Mouse (Mus musculus) neural tube, embryonic 12.5 days (tissue): ENCODE measurements around the gene Tbxas1. TPM values are rescaled to one million over a fixed set of nuclear protein-coding genes. Genes with fewer than 3 reads are reported as not detected.

Experiments
- ATAC-seq: fragments of 200-750 bp; cut with Nextera tagmentation; 2 replicates; pipeline ENCODE4 v1.8.0; 2017; ENCODE audit warnings: low read depth, mild to moderate bottlenecking, moderate TSS enrichment, moderate library complexity; ENCODE audit not compliant: low FRiP score
- H3K27ac ChIP-seq: fragments of 300-500 bp; sonication (generic); 2 replicates; pipeline ENCODE4 v1.5.1; 2016
- H3K27me3 ChIP-seq: fragments of 300-500 bp; sonication (generic); replicated peaks from 2 replicates; pipeline ENCODE4 v1.6.1; 2016; ENCODE audit warnings: mild to moderate bottlenecking
- H3K36me3 ChIP-seq: fragments of 300-500 bp; sonication (generic); 2 replicates; pipeline ENCODE4 v1.6.1; 2016; ENCODE audit warnings: mild to moderate bottlenecking
- H3K4me1 ChIP-seq: fragments of 300-500 bp; sonication (generic); 2 replicates; pipeline ENCODE4 v1.6.1; 2016
- H3K4me2 ChIP-seq: fragments of 300-500 bp; sonication (generic); replicated peaks from 2 replicates; pipeline ENCODE4 v1.6.1; 2016; ENCODE audit warnings: mild to moderate bottlenecking
- H3K4me3 ChIP-seq: fragments of 300-500 bp; sonication (generic); 2 replicates; pipeline ENCODE4 v1.5.1; 2016
- H3K9ac ChIP-seq: fragments of 300-500 bp; sonication (generic); 2 replicates; pipeline ENCODE4 v1.6.1; 2016; ENCODE audit warnings: mild to moderate bottlenecking
- H3K9me3 ChIP-seq: fragments of 300-500 bp; sonication (generic); 2 replicates; pipeline ENCODE4 v1.6.1; 2016; ENCODE audit warnings: mild to moderate bottlenecking
- WGBS: fragments of 180-500 bp; shearing (Covaris S2); methylation state at CpG from one replicate; pipeline ENCODE4 v1.1.7; 2016; 5-methylcytosine and 5-hydroxymethylcytosine counted together
- polyA plus RNA-seq: library from polyadenylated mRNA; unstranded; fragments of >200 nt; fragmentation: Nextera tagmentation; extraction: Ambion mirVana; gene quantifications from 2 replicates; pipeline ENCODE4 v1.2.1, GENCODE M21; 2016

The Tbxas1 gene
- polyA plus RNA-seq, 1 experiment from 2014 or later, result 2.3 TPM

DNA sequence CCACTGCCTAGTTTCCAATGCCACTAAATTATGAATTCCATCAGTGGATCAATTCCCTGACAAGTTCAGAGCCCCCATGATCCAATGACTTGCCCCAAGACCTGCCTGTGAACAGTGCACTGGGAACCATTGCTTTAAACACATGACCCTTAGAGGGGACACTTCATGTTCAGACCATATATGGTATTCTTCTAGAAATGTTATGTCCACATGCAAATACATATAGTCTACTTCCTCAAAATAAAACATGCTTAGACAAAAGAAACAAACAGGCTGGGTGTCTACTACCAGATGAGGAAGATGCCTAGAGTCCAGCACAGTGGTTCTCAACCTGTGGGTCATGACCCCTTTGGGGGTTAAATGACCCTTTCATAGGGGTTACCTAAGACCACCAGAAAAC lies 201.3 kb downstream of the Tbxas1 start:
- Histone ChIP-seq H3K4me2 (no peak overlapping the region), H3K27ac (no peak overlapping the region), H3K4me3 (no peak overlapping the region), H3K36me3 (no peaks in the 10 kb centered on the region), H3K4me1 (no peaks in the 10 kb centered on the region; the same call in 1 of the 2 replicates), H3K9ac (no peak overlapping the region), H3K27me3 (no peaks in the 10 kb centered on the region), H3K9me3 (no peaks in the 10 kb centered on the region)
- ATAC-seq, result no peak

DNA sequence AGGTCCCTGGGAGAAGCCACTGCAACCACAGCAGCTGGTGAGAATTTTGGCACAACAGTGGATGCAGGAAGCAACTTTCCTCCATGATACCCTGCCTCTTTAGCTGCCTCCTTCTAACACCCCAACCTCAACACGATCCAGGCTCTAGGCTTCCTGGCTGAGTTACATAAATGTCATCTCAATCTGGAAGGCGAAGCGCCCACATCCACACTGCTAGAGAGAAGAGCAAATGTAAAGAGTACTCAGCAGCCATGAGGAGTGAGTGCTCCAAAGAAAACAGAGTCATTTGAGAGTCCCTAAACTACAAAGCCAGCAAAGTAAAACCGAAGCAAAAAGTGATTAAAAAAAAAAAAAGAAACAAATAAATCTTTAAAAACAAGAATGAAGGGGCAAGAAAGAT lies 229.4 kb downstream of the Tbxas1 start:
- Histone ChIP-seq H3K27me3 (no peaks in the 10 kb centered on the region), H3K27ac (no peak overlapping the region), H3K9me3 (no peaks in the 10 kb centered on the region), H3K4me2 (no peak overlapping the region), H3K9ac (no peak overlapping the region), H3K36me3 (no peaks in the 10 kb centered on the region), H3K4me1 (no peaks in the 10 kb centered on the region), H3K4me3 (no peak overlapping the region)
- WGBS, result 84% methylated on average over 4 of the region's 4 CpGs
- ATAC-seq, result no peak

GRCm38 (mm10) chr6:39106812-39107211 lies 231.6 kb downstream of the Tbxas1 start:
- Histone ChIP-seq H3K27me3 (no peaks in the 10 kb centered on the region), H3K36me3 (no peaks in the 10 kb centered on the region), H3K4me1 (no peaks in the 10 kb centered on the region), H3K4me2 (no peak overlapping the region), H3K4me3 (no peak overlapping the region), H3K9me3 (no peaks in the 10 kb centered on the region), H3K9ac (no peak overlapping the region), H3K27ac (no peak overlapping the region)
- ATAC-seq, result no peak
- 64% methylated on average over 2 of the region's 2 CpGs for WGBS

GRCm38 (mm10) chr6:39112701-39113100 lies 237.5 kb downstream of the Tbxas1 start:
- Histone ChIP-seq H3K4me3 (no peak overlapping the region), H3K36me3 (no peaks in the 10 kb centered on the region), H3K27ac (no peak overlapping the region), H3K9me3 (no peaks in the 10 kb centered on the region), H3K27me3 (peaks cover 16% of the 10 kb centered on the region), H3K4me2 (no peak overlapping the region), H3K9ac (no peak overlapping the region), H3K4me1 (no peaks in the 10 kb centered on the region; the same call in 1 of the 2 replicates)
- WGBS, result 96% methylated on average over 3 of the region's 3 CpGs
- ATAC-seq, result no peak

DNA sequence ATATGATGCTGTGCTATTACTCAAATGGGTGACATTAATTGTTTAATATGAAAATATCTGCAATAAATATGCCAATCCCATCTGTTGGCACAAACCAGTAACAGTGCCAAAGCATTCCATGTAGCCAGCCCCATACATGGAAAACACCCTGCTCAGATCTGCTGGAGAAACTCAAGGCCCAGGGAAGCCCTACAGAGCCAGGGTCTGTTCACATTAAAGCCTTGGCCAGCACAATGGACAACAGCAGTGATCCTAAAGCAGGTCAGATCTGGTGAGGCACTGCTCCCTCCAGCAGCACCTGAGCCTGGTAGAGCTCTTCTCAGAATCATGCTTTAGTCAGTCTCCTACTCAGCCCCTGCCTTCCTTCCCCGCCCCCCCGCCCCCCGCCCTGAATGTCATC lies 237.9 kb downstream of the Tbxas1 start:
- Histone ChIP-seq H3K9me3 (no peaks in the 10 kb centered on the region), H3K4me2 (no peak overlapping the region), H3K4me1 (no peaks in the 10 kb centered on the region; the same call in 1 of the 2 replicates), H3K36me3 (no peaks in the 10 kb centered on the region), H3K4me3 (no peak overlapping the region), H3K9ac (no peak overlapping the region), H3K27ac (no peak overlapping the region), H3K27me3 (peaks cover 21% of the 10 kb centered on the region)
- no peak for ATAC-seq
- 91% methylated on average over 3 of the region's 3 CpGs for WGBS

- H3K9ac ChIP-seq, result no peak overlapping the region
- H3K9me3 ChIP-seq, result peaks cover 4% of the 10 kb centered on the region; the same call in 1 of the 2 replicates
- no peaks in the 10 kb centered on the region; the same call in 1 of the 2 replicates for H3K4me1 ChIP-seq
- H3K27ac ChIP-seq, result no peak overlapping the region
- 86% methylated on average over 1 of the region's 1 CpGs for WGBS
- H3K27me3 ChIP-seq, result peaks cover 32% of the 10 kb centered on the region
- no peaks in the 10 kb centered on the region for H3K36me3 ChIP-seq
- no peak overlapping the region for H3K4me2 ChIP-seq
- H3K4me3 ChIP-seq, result no peak overlapping the region
- no peak for ATAC-seq
Measured at GRCm38 (mm10) chr6:39115438-39115837, 240.2 kb downstream of the Tbxas1 start.

- peak; percentile 83 for ATAC-seq
- peak within 1 kb of the TSS; percentile 67 for H3K4me3 ChIP-seq
- WGBS, result 2% methylated on average over 101 of the region's 101 CpGs
- H3K36me3 ChIP-seq, result no peaks in the 10 kb centered on the region
- peak within 1 kb of the TSS; percentile 62 for H3K9ac ChIP-seq
- H3K27me3 ChIP-seq, result peaks cover 32% of the 10 kb centered on the region
- H3K4me1 ChIP-seq, result no peaks in the 10 kb centered on the region; the same call in 1 of the 2 replicates
- H3K9me3 ChIP-seq, result peaks cover 4% of the 10 kb centered on the region; the same call in 1 of the 2 replicates
- no peak within 1 kb of the TSS for H3K27ac ChIP-seq
- H3K4me2 ChIP-seq, result peak within 1 kb of the TSS; percentile 73
Measured at GRCm38 (mm10) chr6:39117584-39118455, 242.6 kb downstream of the Tbxas1 start, which contains the start of gene Parp12. Gene Parp12 (minus strand): TSS chr6:39118349.

DNA sequence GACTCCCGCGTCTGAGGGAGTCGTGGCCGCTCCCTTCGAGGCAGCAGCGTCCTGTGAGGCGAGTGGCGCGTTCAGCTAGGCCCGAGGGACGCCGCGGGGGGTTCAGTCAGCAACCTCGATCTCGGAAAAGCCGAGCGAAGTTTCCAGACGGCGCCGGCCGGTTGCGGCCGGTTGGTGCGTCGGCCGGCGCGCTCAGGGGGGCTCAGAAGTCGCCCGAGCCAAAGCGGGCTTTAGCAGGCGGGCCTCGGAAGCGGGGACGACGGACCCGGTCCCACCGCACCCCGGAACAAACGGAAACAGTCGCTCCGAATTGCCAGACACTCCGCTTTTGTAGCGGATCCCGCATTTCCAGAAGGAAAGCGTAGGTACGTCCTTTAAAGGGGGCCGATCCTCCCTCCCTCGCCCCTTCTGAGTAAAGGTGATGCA lies 243.3 kb downstream of the Tbxas1 start:
- peak overlapping the region; percentile 67 for H3K4me3 ChIP-seq
- H3K9ac ChIP-seq, result peak overlapping the region; percentile 62
- H3K36me3 ChIP-seq, result no peaks in the 10 kb centered on the region
- no peak overlapping the region for H3K27ac ChIP-seq
- ATAC-seq, result peak; percentile 46
- H3K9me3 ChIP-seq, result peaks cover 4% of the 10 kb centered on the region; the same call in 1 of the 2 replicates
- no peaks in the 10 kb centered on the region; the same call in 1 of the 2 replicates for H3K4me1 ChIP-seq
- 11% methylated on average over 49 of the region's 49 CpGs for WGBS
- peaks cover 32% of the 10 kb centered on the region for H3K27me3 ChIP-seq
- peak overlapping the region; percentile 73 for H3K4me2 ChIP-seq

DNA sequence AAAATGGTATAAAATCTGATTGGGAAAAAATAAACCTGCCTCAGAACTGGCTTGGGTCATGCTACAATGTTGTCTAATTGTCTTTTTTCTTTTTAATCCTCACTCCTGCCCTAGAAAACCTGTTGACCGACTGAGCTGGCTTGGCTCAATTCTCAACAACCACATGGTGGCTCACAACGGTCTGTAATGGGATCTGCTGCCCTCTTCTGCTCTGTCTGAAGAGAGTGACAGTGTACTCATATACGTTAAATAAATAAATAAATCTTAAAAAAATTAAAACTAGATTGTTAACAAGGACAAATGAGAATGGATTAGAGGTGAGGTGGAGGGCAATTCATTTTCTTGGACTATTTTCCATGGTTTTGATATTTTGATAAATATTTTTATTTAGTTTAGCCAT lies 245.5 kb downstream of the Tbxas1 start:
- H3K4me1 ChIP-seq, result no peaks in the 10 kb centered on the region; the same call in 1 of the 2 replicates
- H3K36me3 ChIP-seq, result no peaks in the 10 kb centered on the region
- no peak overlapping the region for H3K9ac ChIP-seq
- peaks cover 4% of the 10 kb centered on the region; the same call in 1 of the 2 replicates for H3K9me3 ChIP-seq
- ATAC-seq, result no peak
- H3K4me2 ChIP-seq, result no peak overlapping the region
- peaks cover 32% of the 10 kb centered on the region for H3K27me3 ChIP-seq
- no peak overlapping the region for H3K4me3 ChIP-seq
- WGBS, result 77% methylated on average over 3 of the region's 3 CpGs
- H3K27ac ChIP-seq, result no peak overlapping the region

GRCm38 (mm10) chr6:39124719-39125118 lies 249.5 kb downstream of the Tbxas1 start:
- Histone ChIP-seq H3K9me3 (peaks cover 7% of the 10 kb centered on the region), H3K36me3 (no peaks in the 10 kb centered on the region), H3K4me3 (no peak overlapping the region), H3K4me1 (no peaks in the 10 kb centered on the region), H3K27me3 (no peaks in the 10 kb centered on the region), H3K9ac (no peak overlapping the region), H3K4me2 (no peak overlapping the region), H3K27ac (no peak overlapping the region)
- ATAC-seq, result no peak

GRCm38 (mm10) chr6:39131480-39131879 lies 256.3 kb downstream of the Tbxas1 start:
- Histone ChIP-seq H3K27ac (no peak overlapping the region), H3K4me2 (no peak overlapping the region), H3K36me3 (peaks cover 22% of the 10 kb centered on the region), H3K27me3 (no peaks in the 10 kb centered on the region), H3K9me3 (peaks cover 7% of the 10 kb centered on the region), H3K9ac (no peak overlapping the region), H3K4me3 (no peak overlapping the region), H3K4me1 (no peaks in the 10 kb centered on the region)
- no peak for ATAC-seq
- WGBS, result 35% methylated on average over 4 of the region's 4 CpGs

- 76% methylated on average over 5 of the region's 5 CpGs for WGBS
- no peak overlapping the region for H3K4me3 ChIP-seq
Measured at GRCm38 (mm10) chr6:39132556-39132955, 257.4 kb downstream of the Tbxas1 start.

More at GRCm38 (mm10) chr6:39132556-39132955, 257.4 kb downstream of the Tbxas1 start:
- no peak overlapping the region for H3K4me2 ChIP-seq
- H3K27ac ChIP-seq, result no peak overlapping the region
- H3K4me1 ChIP-seq, result no peaks in the 10 kb centered on the region
- H3K9me3 ChIP-seq, result peaks cover 1% of the 10 kb centered on the region
- H3K36me3 ChIP-seq, result peaks cover 22% of the 10 kb centered on the region
- no peaks in the 10 kb centered on the region for H3K27me3 ChIP-seq
- H3K9ac ChIP-seq, result no peak overlapping the region
- ATAC-seq, result no peak
